Mouse (Mus musculus) right cerebral cortex, postnatal 10 days (tissue): Measurements from ENCODE around the gene Bcl2a1c.
"Not testable (repeated sequence)": the region's sequence is repeated elsewhere in the genome, so short reads cannot be mapped to it uniquely, and the experiment has no call there.

ENCODE experiments used
- DNase-seq, 2 experiments: peaks; one replicate each; pipeline ENCODE4 v3.0.0; 2021; ENCODE audit warnings: low spot score in 2 of 2

Bcl2a1c gene

GRCm38 (mm10) chr9:114329855-114330254 is at the start of gene Bcl2a1c:
Bcl2a1c (plus strand) TSS chr9:114330135.
- not testable (repeated sequence) for DNase-seq

- not testable (repeated sequence) for DNase-seq
Observed at GRCm38 (mm10) chr9:114305957-114306356, 24.0 kb upstream of the Bcl2a1c start.

GRCm38 (mm10) chr9:114311752-114312151 is 18.2 kb upstream of the Bcl2a1c start:
- not testable (repeated sequence) for DNase-seq

GRCm38 (mm10) chr9:114318021-114318420 is 11.9 kb upstream of the Bcl2a1c start:
- peak; percentile 31 to 53 for DNase-seq

GRCm38 (mm10) chr9:114326011-114326748 is 3.8 kb upstream of the Bcl2a1c start:
- no peak for DNase-seq

GRCm38 (mm10) chr9:114328332-114328731 is 1.6 kb upstream of the Bcl2a1c start:
- DNase-seq, result not testable (repeated sequence)

GRCm38 (mm10) chr9:114367783-114368470 is 38.0 kb downstream of the Bcl2a1c start:
- DNase-seq, result peak; percentile 92

GRCm38 (mm10) chr9:114368471-114368858 is 38.5 kb downstream of the Bcl2a1c start:
- no peak for DNase-seq

- not testable (repeated sequence) for DNase-seq
Observed at GRCm38 (mm10) chr9:114369389-114369788, 39.5 kb downstream of the Bcl2a1c start.

- DNase-seq, result peak; percentile 48 to 73
Observed at GRCm38 (mm10) chr9:114371717-114372116, 41.8 kb downstream of the Bcl2a1c start.

- DNase-seq, result no peak
Observed at GRCm38 (mm10) chr9:114375276-114375962, 45.5 kb downstream of the Bcl2a1c start.

GRCm38 (mm10) chr9:114377168-114377567 is 47.2 kb downstream of the Bcl2a1c start:
- DNase-seq, result no peak

GRCm38 (mm10) chr9:114379871-114380270 is 49.9 kb downstream of the Bcl2a1c start:
- no peak for DNase-seq
